Mouse (Mus musculus) thymus, postnatal 14 days (tissue): ENCODE measurements at regions not wholly inside any gene's neighbourhood (a gene's known extent, or its start where the extent isn't known, plus 50 kb on each side); places are given as distances from the start of the nearest gene placed in this dataset.

Experiments used
- DNase-seq: peaks from one replicate; pipeline ENCODE4 v3.0.0; 2021

DNA sequence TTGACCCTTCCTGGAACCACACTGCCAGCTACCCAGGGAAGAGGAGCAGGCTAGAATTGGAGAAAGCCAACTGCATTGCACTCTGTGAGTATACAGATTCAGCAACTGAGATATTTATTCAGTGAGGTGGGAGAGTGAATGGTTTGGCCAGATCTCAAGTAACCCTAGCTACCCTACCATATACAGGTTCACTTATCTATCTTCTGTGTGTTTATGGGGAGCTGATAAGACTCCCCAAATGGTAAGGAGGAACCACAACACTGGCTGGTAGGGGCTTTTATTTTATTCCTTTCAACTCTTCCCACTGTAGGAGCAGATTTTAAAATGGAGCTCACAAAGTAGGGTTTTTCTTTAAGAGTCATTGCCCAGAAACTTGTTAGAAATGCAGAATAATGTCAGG, 62.9 kb downstream of the Arrdc3 start:
- DNase-seq, result no peak

- no peak for DNase-seq
Observed at GRCm38 (mm10) chr13:80947705-80948104, 64.5 kb downstream of the Arrdc3 start.

- DNase-seq, result no peak
Observed at GRCm38 (mm10) chr13:80949133-80949697, 66.0 kb downstream of the Arrdc3 start.

GRCm38 (mm10) chr13:80950239-80950638, 67.1 kb downstream of the Arrdc3 start:
- DNase-seq, result no peak

- no peak for DNase-seq
Observed at GRCm38 (mm10) chr13:80950803-80951202, 67.6 kb downstream of the Arrdc3 start.

DNA sequence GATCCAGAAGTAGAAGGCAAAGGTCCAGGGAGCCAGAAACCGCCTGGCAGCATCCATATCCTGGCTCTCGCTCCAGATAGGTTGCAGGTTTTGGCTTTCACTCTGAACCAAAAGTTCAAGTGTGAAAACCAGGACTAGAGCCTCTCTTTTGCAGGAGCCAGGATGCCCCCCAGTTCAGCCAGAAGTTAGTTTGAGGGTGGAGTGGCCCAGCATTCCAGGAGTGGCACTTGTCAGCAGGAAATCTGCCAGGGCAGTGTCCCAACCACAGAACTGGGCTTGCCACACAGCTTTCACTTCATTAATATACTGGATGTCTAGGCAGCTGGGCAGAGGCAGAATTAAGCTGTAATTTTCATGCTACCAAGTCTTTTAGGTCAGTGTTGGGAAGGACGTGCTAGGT, 68.1 kb downstream of the Arrdc3 start:
- no peak for DNase-seq

DNA sequence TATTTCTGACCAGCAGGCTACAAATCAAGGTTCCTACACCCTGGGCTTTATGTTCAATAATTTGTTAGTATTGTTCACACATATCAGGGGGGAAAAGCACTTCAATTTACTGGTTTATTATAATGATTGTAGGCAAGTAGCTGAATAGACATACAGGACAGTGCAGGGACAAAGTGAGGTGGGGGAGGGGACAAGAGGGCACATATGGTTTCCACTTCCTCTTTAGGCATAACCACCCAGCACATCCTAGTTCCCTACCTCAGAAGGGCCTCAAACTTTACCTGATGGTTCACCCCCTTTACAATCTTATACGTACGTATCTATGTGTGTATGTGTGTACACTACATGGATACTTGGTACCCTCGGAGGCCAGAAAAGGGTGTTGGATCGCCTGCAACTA, 69.7 kb downstream of the Arrdc3 start:
- no peak for DNase-seq

DNA sequence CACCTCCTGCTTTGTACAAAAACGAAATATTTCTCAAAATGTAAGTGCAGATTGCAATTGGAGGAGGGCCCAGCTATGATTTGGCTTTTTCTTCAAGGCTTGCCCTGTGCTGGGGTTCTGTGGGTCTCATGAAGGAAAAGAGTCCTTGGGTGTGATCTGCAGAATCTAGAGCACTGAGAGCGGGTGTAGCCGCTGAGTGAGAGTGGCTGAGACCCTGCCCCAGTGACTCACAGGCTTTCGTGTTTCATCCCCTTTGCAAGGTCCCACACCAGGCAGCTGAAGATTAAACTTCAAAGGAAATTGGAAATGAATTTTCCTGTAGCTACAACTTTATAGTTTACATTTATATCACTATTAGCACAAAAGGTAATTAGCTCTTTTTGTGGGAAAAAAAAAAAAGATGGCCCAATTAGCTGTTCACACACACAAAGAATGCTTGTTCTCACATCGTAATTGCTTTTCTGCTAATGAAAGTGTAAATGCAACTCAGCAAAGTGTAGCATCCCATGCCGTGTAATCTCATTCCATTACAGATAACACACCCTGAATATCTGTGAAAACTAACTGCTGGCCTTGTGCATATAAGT, 71.0 kb downstream of the Arrdc3 start:
- no peak for DNase-seq

DNA sequence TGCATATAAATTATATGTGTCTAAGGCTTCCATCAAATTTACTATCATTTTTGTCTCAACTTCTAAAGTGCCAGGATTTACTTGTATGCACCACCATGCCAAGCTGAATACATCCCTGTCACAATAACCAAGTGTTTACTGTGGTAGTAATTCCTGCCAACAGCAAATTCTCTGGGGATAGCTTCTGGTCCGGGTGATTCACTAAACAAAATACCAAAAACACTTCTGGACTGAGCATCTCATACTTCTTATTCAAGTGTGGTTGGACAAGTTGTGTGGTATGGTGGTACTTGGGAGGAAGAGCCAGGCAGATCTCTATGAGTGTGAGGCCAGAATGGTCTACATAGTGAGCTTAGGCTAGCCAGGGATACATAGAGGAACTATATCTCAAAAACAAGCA, 73.8 kb downstream of the Arrdc3 start:
- no peak for DNase-seq

GRCm38 (mm10) chr13:80957419-80958139, 74.4 kb downstream of the Arrdc3 start:
- DNase-seq, result no peak

DNA sequence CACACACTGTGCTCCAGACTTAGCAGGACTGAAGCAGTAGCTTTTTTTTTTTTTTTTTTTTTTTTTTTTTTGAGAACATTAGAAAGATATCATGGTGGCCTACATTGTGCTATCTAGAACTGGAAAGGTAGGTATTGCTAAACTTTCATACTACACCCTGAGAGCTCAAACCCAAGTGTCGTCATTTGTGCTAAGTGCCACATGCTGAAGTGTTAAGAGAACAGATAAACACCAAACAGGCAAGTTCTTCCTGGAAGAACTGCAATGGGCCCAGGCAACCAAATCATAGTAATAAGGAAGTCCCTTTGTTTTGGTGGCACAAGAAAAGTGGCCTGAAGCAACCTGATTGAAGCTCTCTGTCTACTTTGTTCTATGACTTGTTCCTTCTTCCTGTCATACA, 76.6 kb downstream of the Arrdc3 start:
- DNase-seq, result no peak

DNA sequence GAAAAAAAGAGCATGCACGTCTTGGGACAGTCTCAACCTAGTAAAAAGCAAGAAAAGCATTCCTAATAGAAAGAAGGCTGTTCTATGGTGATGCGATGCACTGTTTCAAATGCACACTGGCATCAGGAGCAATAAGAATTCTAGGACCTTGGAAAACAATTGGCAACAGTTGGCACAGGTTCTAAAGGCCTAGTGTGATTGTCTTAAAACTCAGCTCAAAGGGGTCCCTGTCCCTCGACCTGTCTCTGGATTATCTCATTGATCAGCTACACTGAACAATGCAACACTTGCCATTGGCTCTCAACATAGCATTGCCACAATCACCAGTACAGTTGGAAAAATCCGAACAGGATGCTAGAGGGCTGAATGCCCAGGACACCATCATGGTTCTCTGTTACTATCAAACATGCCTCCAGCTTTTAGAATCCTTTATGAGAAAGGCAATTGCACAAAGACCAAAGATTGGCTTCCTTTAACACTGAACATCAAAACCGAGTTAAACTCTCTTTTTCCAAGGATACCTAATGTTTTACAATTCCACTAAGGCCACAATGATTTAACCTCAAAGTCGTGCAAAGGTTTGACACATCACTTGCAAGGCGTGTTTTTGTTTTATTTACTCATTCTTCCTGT, 78.9 kb downstream of the Arrdc3 start:
- DNase-seq, result no peak

- DNase-seq, result peak; percentile 58
Observed at GRCm38 (mm10) chr13:80962789-80963590, 79.8 kb downstream of the Arrdc3 start.

DNA sequence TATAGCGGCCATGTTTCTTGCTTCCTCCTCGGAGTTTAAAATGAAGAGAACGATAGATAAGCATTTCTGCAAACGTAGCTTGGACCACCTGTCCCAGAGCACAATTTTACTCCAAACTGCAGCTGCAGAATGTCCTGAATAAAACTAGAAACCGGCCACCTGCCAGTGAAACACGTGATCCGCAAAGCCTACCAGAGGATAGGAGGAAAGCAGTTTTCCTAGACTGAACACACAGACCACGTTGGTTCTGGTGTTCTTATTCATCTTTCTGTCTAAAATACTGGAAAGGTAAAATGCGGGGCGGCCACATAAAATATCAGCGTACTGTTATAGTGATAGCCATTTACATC, 80.4 kb downstream of the Arrdc3 start:
- no peak for DNase-seq

- DNase-seq, result no peak
Observed at GRCm38 (mm10) chr13:80971664-80972063, 88.5 kb downstream of the Arrdc3 start.

GRCm38 (mm10) chr13:80974424-80974823, 91.2 kb downstream of the Arrdc3 start:
- no peak for DNase-seq

DNA sequence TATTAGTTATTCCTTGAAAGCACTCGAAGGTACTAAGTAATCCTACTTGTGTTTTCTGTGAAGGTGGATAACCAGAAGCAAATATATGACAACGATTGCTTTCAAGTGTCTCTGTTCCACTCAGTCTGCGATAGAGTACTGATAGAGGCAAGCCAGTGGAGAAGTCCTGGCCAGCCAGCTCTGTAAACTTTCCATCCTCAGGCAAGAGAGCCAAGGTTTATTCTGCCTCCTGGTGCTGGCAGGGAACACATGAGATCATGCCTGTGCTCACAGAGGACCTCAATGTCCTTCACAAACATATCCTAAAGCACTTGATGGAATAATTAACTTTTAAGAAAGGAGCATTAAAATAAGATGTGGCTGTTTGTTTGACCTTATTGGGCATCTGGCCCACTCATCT, 94.1 kb downstream of the Arrdc3 start:
- DNase-seq, result no peak

- no peak for DNase-seq
Observed at GRCm38 (mm10) chr13:80981201-80981600, 98.0 kb downstream of the Arrdc3 start.

DNA sequence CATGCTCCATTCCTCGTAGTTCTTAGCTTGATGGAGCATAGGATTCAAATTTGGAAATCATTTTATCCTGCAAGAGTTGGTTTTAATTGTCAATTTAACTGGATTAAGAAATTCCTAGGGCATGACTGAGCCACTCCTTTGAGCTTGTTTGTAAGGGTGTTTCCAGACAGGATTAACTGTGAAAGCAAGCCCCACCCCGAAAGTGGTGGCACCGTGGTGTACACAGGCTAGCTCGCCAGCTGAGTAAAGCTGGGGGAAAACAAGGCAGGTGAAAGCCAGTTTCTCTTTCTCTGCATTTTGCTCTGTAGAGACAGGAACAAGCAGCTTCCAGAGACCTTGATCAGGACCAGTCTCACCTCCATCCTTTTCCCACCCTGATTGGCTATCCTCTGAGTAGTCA, 103.5 kb downstream of the Arrdc3 start:
- DNase-seq, result no peak

DNA sequence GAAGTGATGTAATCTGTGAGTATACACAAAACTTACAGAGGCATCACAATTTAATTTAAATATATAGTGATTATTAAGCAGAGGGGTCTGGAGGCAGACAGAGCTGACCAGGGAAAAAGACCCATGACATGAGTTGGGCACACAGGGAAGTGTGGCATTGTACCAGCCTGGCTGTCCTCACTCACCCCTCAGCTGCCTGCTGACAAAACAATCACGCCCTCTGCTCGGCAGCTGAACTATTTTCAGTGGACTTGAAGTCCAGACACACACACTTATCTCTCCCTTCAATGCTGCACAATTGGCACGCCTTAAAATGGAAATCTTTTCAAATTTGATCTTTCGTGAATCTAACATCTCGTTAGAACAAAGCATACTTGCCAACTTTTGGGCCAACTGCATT, 106.6 kb downstream of the Arrdc3 start:
- DNase-seq, result no peak

GRCm38 (mm10) chr13:80992342-80992741, 109.2 kb downstream of the Arrdc3 start:
- DNase-seq, result no peak

DNA sequence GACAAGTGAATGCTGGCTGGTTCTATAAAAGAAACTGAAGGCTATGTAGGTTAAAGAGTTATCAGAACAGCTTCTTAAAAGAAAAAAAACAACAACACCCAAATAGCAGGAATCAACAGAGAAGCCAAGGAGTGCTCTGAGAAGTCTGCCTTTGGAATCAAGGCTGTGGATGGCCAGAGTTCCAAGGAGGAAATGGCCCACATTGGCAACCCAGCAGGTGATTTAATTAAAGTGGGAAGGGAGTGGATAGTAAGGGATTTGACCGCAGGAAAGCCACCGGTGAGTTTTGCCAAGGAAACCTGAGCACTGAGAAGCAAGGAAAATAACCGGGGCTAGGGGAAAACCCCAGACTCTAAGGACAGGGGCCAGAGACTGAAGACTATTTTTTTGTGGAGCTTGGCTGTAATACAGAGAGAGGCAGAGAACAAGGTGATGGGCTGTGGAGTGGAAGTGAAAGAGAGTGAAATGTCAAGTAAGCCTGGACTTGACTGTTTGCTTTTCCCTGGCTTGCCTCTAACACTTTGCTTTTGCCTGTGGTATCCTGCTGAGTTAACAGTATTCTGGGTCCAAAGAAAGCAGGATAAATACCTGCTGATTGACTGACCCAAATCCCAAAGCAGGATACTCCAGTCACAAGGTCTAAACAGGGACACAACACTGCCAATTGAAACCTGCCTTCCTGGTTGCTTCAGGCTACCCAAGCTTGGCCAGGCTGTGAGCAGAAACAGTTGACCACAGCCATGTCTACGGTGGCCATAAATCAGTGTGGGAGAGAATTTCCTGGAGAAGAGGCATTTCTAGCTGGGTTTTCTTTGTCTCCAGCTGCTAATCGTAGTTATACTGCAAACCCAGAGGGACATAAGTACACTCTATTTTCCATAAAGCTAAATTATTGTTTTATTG, 125.9 kb downstream of the Arrdc3 start:
- no peak for DNase-seq
